Mouse (Mus musculus) stomach, adult 2 months (tissue): Measurements from ENCODE around the gene Dach1. TPM values are rescaled to one million over a fixed set of nuclear protein-coding genes. Genes with fewer than 3 reads are reported as not detected.

Experiments used
- polyA plus RNA-seq: library from polyadenylated mRNA; depleted of rRNA; stranded (reverse); fragments of >200 nt; gene quantifications from 2 replicates; pipeline ENCODE4 v1.2.3, GENCODE M21; 2012; rRNA removed

Dach1 gene
- 0.28 and 0.57 TPM in 2 replicates for polyA plus RNA-seq

DNA sequence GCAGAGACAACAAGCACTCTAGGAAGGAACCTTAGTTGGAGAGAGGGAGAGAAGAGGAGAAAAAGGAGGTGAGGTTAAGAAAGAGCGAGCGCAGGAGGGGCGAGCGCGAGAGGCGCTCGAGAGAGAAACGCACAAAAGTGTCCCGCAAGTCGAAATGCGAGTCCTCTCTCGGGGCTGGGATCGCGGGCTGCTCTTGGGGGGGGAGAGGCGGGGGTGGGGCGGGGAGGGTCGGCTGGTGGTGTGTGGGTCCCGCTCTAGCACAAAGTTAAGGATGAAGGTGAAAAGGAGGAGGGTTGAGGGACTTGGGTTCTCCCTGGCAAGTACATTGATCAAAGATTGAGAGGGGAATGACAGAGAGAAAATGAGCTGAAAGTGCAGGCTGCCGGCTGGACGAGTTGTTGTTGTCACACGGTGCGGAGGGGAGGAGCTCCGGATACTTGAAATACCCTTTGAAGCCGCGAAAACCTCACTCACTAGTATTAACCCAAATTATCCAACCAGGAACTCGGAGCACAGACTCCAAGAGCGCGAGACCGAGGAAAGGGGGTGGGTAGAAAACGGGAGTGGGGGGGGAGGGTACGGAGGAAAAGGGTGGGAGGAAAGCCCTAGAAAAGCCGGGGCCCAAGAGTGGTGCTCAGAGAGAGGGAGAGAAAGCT lies at the start of gene Dach1:
TSS of gene Dach1 (minus strand) at position 345 of the 656 bp plus-strand sequence.

